Mouse (Mus musculus): ENCODE data around the gene Gm44511. TPM values are rescaled to one million over a fixed set of nuclear protein-coding genes. Genes with fewer than 3 reads are reported as not detected.
A peak's percentile ranks its signal among the peaks of the same experiment; 100 is the strongest.
"Not testable (repeated sequence)": the region's sequence is repeated elsewhere in the genome, so short reads cannot be mapped to it uniquely, and the experiment has no call there.

Gm44511 gene
- polyA plus RNA-seq, 1 experiment from 2014 or later, result 0.26 TPM

DNA sequence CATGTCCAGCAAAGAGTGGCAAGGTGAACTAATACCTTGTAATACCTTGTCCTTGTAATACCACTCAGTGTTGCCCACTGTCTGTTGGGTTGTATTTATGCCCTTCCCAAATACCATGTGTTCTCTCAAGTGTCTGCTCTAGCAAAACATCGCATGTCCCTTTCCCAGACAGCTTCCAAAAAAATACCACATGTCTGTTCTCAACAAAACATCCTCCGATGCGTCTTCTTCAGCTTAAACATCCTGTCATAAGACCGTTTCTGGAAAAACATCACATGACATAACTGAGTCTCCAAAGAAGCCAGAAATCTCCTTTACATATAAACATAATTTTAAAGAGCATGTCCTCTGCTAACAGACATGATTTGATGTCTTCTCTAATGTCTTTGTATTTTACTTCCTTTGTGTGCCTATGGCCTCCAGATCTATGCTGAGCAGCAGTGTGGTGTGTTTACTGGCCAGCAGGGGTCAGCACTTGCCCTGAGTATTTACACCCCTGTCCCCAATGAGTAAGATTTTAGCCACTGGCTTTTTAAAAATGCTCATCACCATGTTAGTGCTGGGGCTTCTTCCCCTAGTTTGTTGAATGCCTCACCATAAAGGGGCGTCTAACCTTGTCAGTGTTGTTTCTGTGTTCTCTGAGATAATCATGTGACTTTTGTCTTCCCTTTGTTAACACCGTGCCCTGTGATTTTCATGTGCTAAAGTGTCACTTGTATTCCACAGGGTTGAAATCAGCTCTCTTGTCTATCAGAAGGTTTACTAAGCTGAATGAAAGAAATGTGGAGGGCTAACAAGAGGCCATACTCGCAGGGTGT, 21.1 kb downstream of the Gm44511 start:
- ATAC-seq; H3K27me3 ChIP-seq (replicated peaks; ENCODE audit: insufficient read depth, low read length): not testable (repeated sequence)
- WGBS, result 53% methylated on average over 7 of the region's 7 CpGs

DNA sequence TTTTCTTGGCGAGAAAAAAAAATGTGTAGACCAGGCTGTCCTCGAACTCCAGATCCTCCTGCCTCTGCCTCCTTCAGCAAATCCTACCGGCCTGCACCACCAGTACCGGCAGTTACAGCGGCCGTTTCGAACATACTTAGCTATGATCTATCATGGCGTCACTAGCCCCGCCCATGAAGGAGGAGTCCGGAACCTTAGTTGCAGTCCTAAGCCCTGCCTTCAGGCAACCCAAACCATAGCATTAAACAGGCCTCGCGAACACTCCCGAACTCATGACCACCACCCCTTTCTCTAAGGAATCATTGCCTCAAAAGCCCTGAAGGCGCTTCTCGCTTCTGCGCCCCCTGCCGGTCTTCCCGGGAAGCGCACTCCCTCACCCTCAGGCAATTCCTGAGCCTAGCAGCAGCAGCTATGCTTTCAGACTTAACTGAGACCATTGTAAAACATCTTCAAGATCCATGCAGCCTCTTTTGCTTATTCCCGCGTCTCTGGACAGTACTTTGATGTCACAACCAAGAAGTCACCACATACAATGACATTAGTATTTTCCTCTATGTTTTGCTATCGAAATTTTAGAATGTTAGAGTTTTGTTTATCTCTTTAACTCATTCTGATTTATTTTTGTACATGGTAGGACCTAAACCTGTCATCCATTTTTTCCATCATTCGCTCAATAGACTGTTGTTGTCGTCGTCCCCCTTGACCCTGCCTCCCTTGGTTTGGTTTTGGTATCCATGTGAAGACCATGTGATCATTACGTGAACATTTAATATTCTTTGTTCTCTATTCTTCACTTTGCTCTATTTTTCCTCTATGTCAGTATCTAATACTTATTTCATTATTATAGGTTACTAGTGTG, 22.9 kb downstream of the Gm44511 start:
- H3K27ac ChIP-seq (ENCODE audit: low read length), result no peak overlapping the region
- 8% methylated on average over 25 of the region's 26 CpGs for WGBS

More for the DNA sequence above, 21.1 kb downstream of the Gm44511 start:
- TF ChIP-seq CTCF (IDR thresholded peaks at IDR 0.05), result peak; percentile 72
- not testable (repeated sequence) for H3K9me3 ChIP-seq (ENCODE audit: low read length); H3K4me2 ChIP-seq (replicated peaks; ENCODE audit: low read depth, low read length); H3K36me3 ChIP-seq (ENCODE audit: insufficient read depth, low read length); H3K27ac ChIP-seq (ENCODE audit: low read length); H3K4me3 ChIP-seq (ENCODE audit: low read depth, low read length); H3K4me1 ChIP-seq (ENCODE audit: insufficient read depth, low read depth, low read length); H3K9ac ChIP-seq (replicated peaks; ENCODE audit: low read depth)
- peak; percentile 72 for DNase-seq (ENCODE audit: low spot score)

DNA sequence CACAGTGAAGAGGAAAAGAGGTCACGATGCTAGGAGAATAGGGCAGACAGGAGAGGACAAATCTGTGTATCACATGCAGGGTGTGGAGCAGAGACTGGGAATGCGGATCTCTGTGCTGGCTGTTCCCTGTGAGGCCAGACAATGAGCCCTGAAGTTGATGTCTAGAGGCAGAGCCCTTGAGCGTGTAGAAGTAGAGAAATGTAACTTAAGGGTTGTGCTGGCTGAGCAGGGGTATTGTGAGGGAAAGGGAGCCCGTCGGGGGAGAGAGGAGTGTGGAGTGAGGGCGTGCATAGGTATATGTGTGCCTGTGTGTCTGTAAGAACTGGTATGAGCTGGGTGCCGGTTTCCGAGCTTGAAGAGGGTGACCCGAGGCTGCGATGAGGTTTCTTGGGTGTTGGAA, 23.6 kb downstream of the Gm44511 start:
- Histone ChIP-seq H3K4me2 (replicated peaks; ENCODE audit: low read depth, low read length) (peak overlapping the region; percentile 56), H3K27ac (ENCODE audit: low read length) (no peak overlapping the region; the same call in 1 of the 2 replicates), H3K9ac (replicated peaks; ENCODE audit: low read depth) (no peak overlapping the region; the same call in 1 of the 2 replicates), H3K27me3 (replicated peaks; ENCODE audit: insufficient read depth, low read length) (no peaks in the 10 kb centered on the region), H3K36me3 (ENCODE audit: insufficient read depth, low read length) (no peaks in the 10 kb centered on the region), H3K9me3 (ENCODE audit: low read length) (no peaks in the 10 kb centered on the region), H3K4me1 (ENCODE audit: insufficient read depth, low read depth, low read length) (no peaks in the 10 kb centered on the region), H3K4me3 (ENCODE audit: low read depth, low read length) (peak overlapping the region; percentile 19)
- ATAC-seq (peak; percentile 14), DNase-seq (ENCODE audit: low spot score) (peak; percentile 9)
- no peak for TF ChIP-seq EP300 (IDR thresholded peaks at IDR 0.05)
- no peak for TF ChIP-seq CTCF (IDR thresholded peaks at IDR 0.05)
- WGBS, result 11% methylated on average over 10 of the region's 10 CpGs

More for the DNA sequence above, 22.9 kb downstream of the Gm44511 start:
- Histone ChIP-seq H3K36me3 (ENCODE audit: insufficient read depth, low read length) (no peaks in the 10 kb centered on the region), H3K9me3 (ENCODE audit: low read length) (no peaks in the 10 kb centered on the region), H3K4me3 (ENCODE audit: low read depth, low read length) (peak overlapping the region; percentile 19), H3K9ac (replicated peaks; ENCODE audit: low read depth) (no peak overlapping the region), H3K4me2 (replicated peaks; ENCODE audit: low read depth, low read length) (peak overlapping the region; percentile 56), H3K27me3 (replicated peaks; ENCODE audit: insufficient read depth, low read length) (no peaks in the 10 kb centered on the region), H3K4me1 (ENCODE audit: insufficient read depth, low read depth, low read length) (no peaks in the 10 kb centered on the region)
- TF ChIP-seq CTCF (IDR thresholded peaks at IDR 0.05) (peak; percentile 99), EP300 (IDR thresholded peaks at IDR 0.05) (peak; percentile 50; the same call in 1 of the 2 replicates)
- peak; percentile 92 for ATAC-seq
- peak; percentile 99 for DNase-seq (ENCODE audit: low spot score)

DNA sequence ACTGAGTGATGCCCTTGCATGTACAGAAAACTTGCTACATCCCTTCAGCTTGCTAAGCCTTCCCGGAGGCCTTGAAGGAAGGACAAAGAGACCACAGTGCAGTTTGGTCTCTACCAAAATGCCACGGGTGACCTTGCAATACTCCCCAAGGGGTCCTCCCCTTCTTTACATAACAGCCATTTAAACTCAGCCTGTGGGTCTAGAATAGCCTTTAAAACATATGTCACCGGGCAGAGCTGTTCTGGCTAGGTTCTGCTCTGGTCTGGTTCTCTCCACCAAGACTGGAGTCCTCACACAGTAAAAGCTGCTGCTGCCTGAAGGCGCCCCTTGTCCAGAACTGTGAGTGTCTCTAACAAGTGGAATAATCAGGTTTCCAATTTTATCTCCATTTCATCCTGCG, 25.4 kb downstream of the Gm44511 start:
- not testable (repeated sequence) for H3K27me3 ChIP-seq (replicated peaks; ENCODE audit: insufficient read depth, low read length); ATAC-seq; H3K4me1 ChIP-seq (ENCODE audit: insufficient read depth, low read depth, low read length); H3K9me3 ChIP-seq (ENCODE audit: low read length); H3K4me3 ChIP-seq (ENCODE audit: low read depth, low read length); H3K36me3 ChIP-seq (ENCODE audit: insufficient read depth, low read length); H3K4me2 ChIP-seq (replicated peaks; ENCODE audit: low read depth, low read length); DNase-seq (ENCODE audit: low spot score); H3K9ac ChIP-seq (replicated peaks; ENCODE audit: low read depth); H3K27ac ChIP-seq (ENCODE audit: low read length)
- WGBS, result 78% methylated on average over 5 of the region's 5 CpGs

DNA sequence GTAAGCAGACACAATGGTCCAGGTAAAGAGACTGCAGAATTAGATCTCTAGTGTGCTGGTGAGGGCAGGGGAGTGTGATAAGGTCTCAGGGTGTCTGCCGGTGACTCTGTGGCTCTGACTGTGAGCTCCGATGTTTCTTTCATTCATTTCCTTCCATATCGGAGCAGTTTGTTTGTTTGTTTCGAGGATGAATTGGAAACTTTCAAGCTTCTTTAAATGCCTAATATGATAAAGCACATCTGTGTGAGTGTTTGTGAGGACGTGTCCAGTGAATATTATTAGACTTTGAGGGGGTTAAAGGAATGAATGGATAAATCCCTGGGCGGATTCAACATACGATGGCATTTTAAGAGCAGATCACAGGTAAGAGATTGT, 26.2 kb downstream of the Gm44511 start:
- peak overlapping the region; percentile 48 for H3K4me2 ChIP-seq (replicated peaks; ENCODE audit: low read depth, low read length)
- H3K27ac ChIP-seq (ENCODE audit: low read length), result no peak overlapping the region
- no peaks in the 10 kb centered on the region for H3K27me3 ChIP-seq (replicated peaks; ENCODE audit: insufficient read depth, low read length)
- H3K36me3 ChIP-seq (ENCODE audit: insufficient read depth, low read length), result no peaks in the 10 kb centered on the region
- no peak for TF ChIP-seq CTCF (IDR thresholded peaks at IDR 0.05)
- no peak for TF ChIP-seq EP300 (IDR thresholded peaks at IDR 0.05)
- H3K4me3 ChIP-seq (ENCODE audit: low read depth, low read length), result peak overlapping the region; percentile 62; the same call in 1 of the 2 replicates
- DNase-seq (ENCODE audit: low spot score) (no peak), ATAC-seq (no peak)
- no peaks in the 10 kb centered on the region for H3K4me1 ChIP-seq (ENCODE audit: insufficient read depth, low read depth, low read length)
- WGBS, result 14% methylated on average over 7 of the region's 7 CpGs
- H3K9ac ChIP-seq (replicated peaks; ENCODE audit: low read depth), result peak overlapping the region; percentile 77; the same call in 1 of the 2 replicates
- no peaks in the 10 kb centered on the region for H3K9me3 ChIP-seq (ENCODE audit: low read length)

Data from lung, postnatal 0 days (tissue).